Comparison of ENCODE assay signal across 33 mouse cellular contexts in the genomic region with DNA sequence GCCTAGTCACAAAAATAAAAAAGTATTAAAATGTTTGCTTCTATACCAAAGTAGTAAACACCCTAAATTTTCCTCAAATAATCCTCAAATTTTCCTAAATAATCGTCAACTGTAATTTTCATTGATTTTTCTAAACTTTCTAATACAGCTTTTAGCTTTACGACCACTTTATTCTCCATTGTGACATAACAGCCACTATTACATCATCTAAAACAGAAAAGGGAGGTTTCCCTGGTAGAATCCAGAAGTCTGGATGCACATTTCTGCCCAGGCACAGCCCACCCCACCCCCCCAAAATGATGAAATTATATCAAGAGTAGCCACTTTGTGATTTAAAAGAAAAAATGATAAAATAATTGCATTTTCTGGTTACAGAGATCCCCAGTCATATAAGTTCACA. TPM values are rescaled to one million over a fixed set of nuclear protein-coding genes. Genes with fewer than 3 reads are reported as not detected.
"Had no signal": no experiment of that assay in that cellular context is flagged by ENCODE, and none has a peak within 500 bp of the region (broad histone marks: within the 10 kb centered on the region; RNA-seq: fewer than 3 reads in every experiment).

No protein-coding gene starts in this region.

- H3K4me2 ChIP-seq: embryonic facial prominence, embryonic 12.5 days; embryonic facial prominence, embryonic 15.5 days; forebrain, embryonic 12.5 days; forebrain, embryonic 13.5 days; forebrain, embryonic 15.5 days had no signal

- H3K4me3 ChIP-seq: embryonic facial prominence, embryonic 10.5 days; embryonic facial prominence, embryonic 12.5 days; embryonic facial prominence, embryonic 13.5 days; embryonic facial prominence, embryonic 15.5 days; erythroblast, embryonic 14.5 days; forebrain, embryonic 10.5 days; forebrain, embryonic 12.5 days; forebrain, embryonic 13.5 days; forebrain, embryonic 15.5 days; gastrocnemius, adult 2 months; heart, adult 2 months had no signal

- DNase-seq: cerebellum, adult 8-10 months; cerebellum, adult 9-10 months; cerebellum, adult 9-11 months; cerebellum, postnatal 10 days; cerebellum, postnatal 14 days; cerebellum, postnatal 25 days; cerebellum, postnatal 36 days; embryo, embryonic 11 days; forebrain, postnatal 0 days; gastrocnemius, adult 2 months; gastrocnemius, postnatal 10 days; gastrocnemius, postnatal 14 days; gastrocnemius, postnatal 25 days; gastrocnemius, postnatal 36 days; heart, adult 18-20 months; heart, adult 2 months had no signal

- H3K36me3 ChIP-seq: embryonic facial prominence, embryonic 10.5 days; embryonic facial prominence, embryonic 12.5 days; embryonic facial prominence, embryonic 13.5 days; embryonic facial prominence, embryonic 15.5 days; forebrain, embryonic 10.5 days; forebrain, embryonic 12.5 days; forebrain, embryonic 15.5 days had no signal

RNA-seq across cellular contexts. Expression of gene Gdf7, which starts 5.6 kb away (rescaled TPM):
- total RNA-seq: common myeloid progenitor, adult 5-6 weeks; gastrocnemius, adult 18-20 months; gastrocnemius, adult 2 months; gastrocnemius, adult 8-10 months; gastrocnemius, postnatal 10 days; gastrocnemius, postnatal 14 days; gastrocnemius, postnatal 25 days; gastrocnemius, postnatal 36 days; gastrocnemius, postnatal 4 days; granulocyte monocyte progenitor cell, adult 5-6 weeks had no signal
- polyA plus RNA-seq: erythroblast, embryonic 14.5 days; forebrain, embryonic 10.5 days; forebrain, embryonic 11.5 days; forebrain, embryonic 13.5 days; forebrain, embryonic 14.5 days; forebrain, embryonic 16.5 days had no signal
